Mouse (Mus musculus): ENCODE data around the gene Dusp12. TPM values are rescaled to one million over a fixed set of nuclear protein-coding genes. Genes with fewer than 3 reads are reported as not detected.

The Dusp12 gene
- polyA plus RNA-seq, 1 experiment from 2014 or later: 28.9 TPM

Other genes starting within 250 kb of the Dusp12 start
- 6.7 and 7.3 TPM in 2 replicates for gene Olfml2b, start 241.0 kb downstream of the Dusp12 start, polyA plus RNA-seq (2015; fragmentation: Nextera tagmentation; extraction: Ambion mirVana)
- 6.6 and 8.2 TPM in 2 replicates for gene Atf6, start 17.8 kb downstream of the Dusp12 start, polyA plus RNA-seq (2015; fragmentation: Nextera tagmentation; extraction: Ambion mirVana)
- 0.34 TPM in 1 of 2 replicates, not detected in the other for gene Gm26620, start 475 bp downstream of the Dusp12 start, polyA plus RNA-seq (2015; fragmentation: Nextera tagmentation; extraction: Ambion mirVana)
- 0.14 TPM in 1 of 2 replicates, not detected in the other for gene Fcrlb, start 27.4 kb upstream of the Dusp12 start, polyA plus RNA-seq (2015; fragmentation: Nextera tagmentation; extraction: Ambion mirVana)
- gene Fcrla, start 42.0 kb upstream of the Dusp12 start, polyA plus RNA-seq (2015; fragmentation: Nextera tagmentation; extraction: Ambion mirVana): not detected in 2 replicates
- 0.12 and 0.26 TPM in 2 replicates for gene Fcgr2b, start 91.0 kb upstream of the Dusp12 start, polyA plus RNA-seq (2015; fragmentation: Nextera tagmentation; extraction: Ambion mirVana)
- 0.33 TPM in 1 of 2 replicates, not detected in the other for gene Fcgr4, start 133.4 kb upstream of the Dusp12 start, polyA plus RNA-seq (2015; fragmentation: Nextera tagmentation; extraction: Ambion mirVana)
- gene Fcgr3, start 179.4 kb upstream of the Dusp12 start, polyA plus RNA-seq (2015; fragmentation: Nextera tagmentation; extraction: Ambion mirVana): 3.5 and 3.8 TPM in 2 replicates
- 6.6 and 7.8 TPM in 2 replicates for gene Cfap126, start 228.4 kb upstream of the Dusp12 start, polyA plus RNA-seq (2015; fragmentation: Nextera tagmentation; extraction: Ambion mirVana)

All from forebrain, embryonic 13.5 days (tissue).